8 mouse cellular contexts compared by ENCODE assay signal in the genomic region with DNA sequence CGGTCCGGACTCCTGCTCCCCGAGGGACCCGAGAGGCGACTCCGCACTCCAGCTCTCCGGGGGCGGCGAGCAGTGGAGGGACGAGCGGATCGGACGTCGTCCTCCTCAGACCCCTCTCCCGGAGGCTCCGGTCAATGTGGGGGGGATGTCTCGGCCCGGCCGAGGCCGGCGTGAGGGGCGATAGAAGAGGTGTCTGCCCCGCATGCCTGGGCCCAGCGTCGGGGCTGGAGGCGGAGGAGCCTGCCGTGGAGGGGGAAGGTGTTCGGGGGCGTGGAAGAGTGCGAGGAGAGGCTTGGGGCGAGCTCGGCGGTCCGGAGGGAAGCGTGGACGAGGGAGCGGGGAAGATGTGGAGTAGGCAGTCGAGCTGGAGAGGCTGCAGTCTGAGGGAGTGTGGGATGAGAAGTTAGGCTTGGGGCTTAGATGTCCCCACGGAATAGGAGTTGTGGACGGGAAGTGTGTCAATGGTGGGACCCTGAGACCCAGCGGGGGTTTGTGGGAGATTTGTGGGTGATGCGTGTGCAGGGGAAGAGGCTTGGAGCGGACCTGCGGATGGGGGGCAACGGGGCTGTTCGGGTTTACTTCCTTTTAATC. TPM values are rescaled to one million over a fixed set of nuclear protein-coding genes. Genes with fewer than 3 reads are reported as not detected.
A peak's percentile ranks its signal among the peaks of the same experiment; 100 is the strongest.
DNase-seq lines count a peak whose midpoint lies in the region; ATAC-seq and TF ChIP-seq lines count a peak whose summit lies in the region.

No protein-coding gene starts in this region.

- peak; percentile 62 for DNase-seq in cerebellum, adult 9-10 months
- no peak for DNase-seq in cerebellum, postnatal 10 days
- no peak for DNase-seq in testis, postnatal 14 days (ENCODE audit: low spot score)
- peak; percentile 21 to 62 for DNase-seq in kidney, postnatal 36 days
- DNase-seq in midbrain, embryonic 11.5 days (ENCODE audit: low spot score, missing footprints): no peak
- no peak for DNase-seq in frontal cortex, postnatal 14 days (ENCODE audit: low spot score in 2 of 2)

- peak overlapping the region; percentile 88 for H3K9ac ChIP-seq in midbrain, embryonic 11.5 days (ENCODE audit: low read length)

- TF ChIP-seq POLR2A in testis, adult 2 months (IDR thresholded peaks at IDR 0.05; ENCODE audit: control insufficient read depth, low read depth, low read length): no peak; the same call in 1 of the 2 replicates

- H3K27me3 ChIP-seq in testis, adult 2 months (ENCODE audit: control insufficient read depth, insufficient read depth, low read length): no peaks in the 10 kb centered on the region
- H3K27me3 ChIP-seq in midbrain, embryonic 11.5 days (ENCODE audit: control insufficient read depth, insufficient read depth, low read length): no peaks in the 10 kb centered on the region

- H3K36me3 ChIP-seq in testis, adult 2 months (ENCODE audit: control insufficient read depth, insufficient read depth, low read length): no peaks in the 10 kb centered on the region
- no peaks in the 10 kb centered on the region for H3K36me3 ChIP-seq in midbrain, embryonic 11.5 days (ENCODE audit: control insufficient read depth, insufficient read depth, low read length)

- ATAC-seq in erythroid progenitor cell, adult 5-6 weeks (replicated peaks; ENCODE audit: low FRiP score, poor library complexity, severe bottlenecking): peak; percentile 57
- ATAC-seq in midbrain, embryonic 11.5 days (ENCODE audit: low FRiP score): no peak

- H3K9me3 ChIP-seq in midbrain, embryonic 11.5 days (ENCODE audit: control insufficient read depth, low read length): no peaks in the 10 kb centered on the region

- 0 out of 2 replicates have a peak, but pooled peaks have one; percentile 3 for TF ChIP-seq CTCF in testis, adult 2 months (IDR thresholded peaks at IDR 0.05; ENCODE audit: control insufficient read depth, insufficient read depth, insufficient replicate concordance, low read depth, low read length)

- 0 out of 2 replicates have a peak, but pooled peaks cover 3% of the 10 kb centered on the region for H3K4me1 ChIP-seq in testis, adult 2 months (ENCODE audit: control insufficient read depth, insufficient read depth, low read length)
- peaks cover 7% of the 10 kb centered on the region for H3K4me1 ChIP-seq in midbrain, embryonic 11.5 days (ENCODE audit: control insufficient read depth, insufficient read depth, low read length)

- peak overlapping the region; percentile 94 for H3K27ac ChIP-seq in testis, adult 2 months (ENCODE audit: control insufficient read depth, insufficient read depth, low read depth, low read length)
- peak overlapping the region; percentile 75 for H3K27ac ChIP-seq in midbrain, embryonic 11.5 days (ENCODE audit: low read depth, low read length)

- H3K4me2 ChIP-seq in midbrain, embryonic 11.5 days: peak overlapping the region; percentile 85

- under 1% methylated on average over 46 of the region's 46 CpGs for WGBS in midbrain, embryonic 11.5 days

- H3K4me3 ChIP-seq in testis, adult 2 months (ENCODE audit: control insufficient read depth, low read depth, low read length): peak overlapping the region; percentile 93
- peak overlapping the region; percentile 90 for H3K4me3 ChIP-seq in midbrain, embryonic 11.5 days (ENCODE audit: low read depth, low read length)

RNA-seq across cellular contexts. Expression of gene Upf2, which starts 0.4 kb away (rescaled TPM):
- polyA plus RNA-seq in testis, adult 2 months (2012; rRNA removed): 8.9 and 11.0 TPM in 2 replicates
- total RNA-seq in erythroid progenitor cell, adult 5-6 weeks (2015; ENCODE audit: low replicate concordance): 35.0 and 39.0 TPM in 2 replicates
- total RNA-seq in erythroid progenitor cell, adult 5-6 weeks (2017; ENCODE audit: low replicate concordance): 36.2 and 40.4 TPM in 2 replicates
- 13.2 and 14.0 TPM in 2 replicates for polyA plus RNA-seq in midbrain, embryonic 11.5 days (2014; fragmentation: Nextera tagmentation; extraction: Ambion mirVana)

RNA-seq across cellular contexts. Expression of gene Dhtkd1, which starts 9.1 kb away (rescaled TPM):
- polyA plus RNA-seq in testis, adult 2 months (2012; rRNA removed): 2.6 and 3.4 TPM in 2 replicates
- 0.84 TPM in 1 of 2 replicates, not detected in the other for total RNA-seq in erythroid progenitor cell, adult 5-6 weeks (2015; ENCODE audit: low replicate concordance)
- total RNA-seq in erythroid progenitor cell, adult 5-6 weeks (2017; ENCODE audit: low replicate concordance): 0.26 TPM in 1 of 2 replicates, not detected in the other
- polyA plus RNA-seq in midbrain, embryonic 11.5 days (2014; fragmentation: Nextera tagmentation; extraction: Ambion mirVana): 1.4 and 3.7 TPM in 2 replicates

RNA-seq across cellular contexts. Expression of gene Sec61a2, which starts 56.5 kb away (rescaled TPM):
- polyA plus RNA-seq in testis, adult 2 months (2012; rRNA removed): 73.1 and 94.3 TPM in 2 replicates
- total RNA-seq in erythroid progenitor cell, adult 5-6 weeks (2015; ENCODE audit: low replicate concordance): 15.9 and 31.4 TPM in 2 replicates
- total RNA-seq in erythroid progenitor cell, adult 5-6 weeks (2017; ENCODE audit: low replicate concordance): 19.4 and 21.5 TPM in 2 replicates
- 74.7 and 85.6 TPM in 2 replicates for polyA plus RNA-seq in midbrain, embryonic 11.5 days (2014; fragmentation: Nextera tagmentation; extraction: Ambion mirVana)

Comparison
In these comparisons a context has a peak if more than half of its experiments do, and no peak if none do; other contexts are left out.
1. DNase-seq: peak in cerebellum, adult 9-10 months (single experiment) and kidney, postnatal 36 days (2 of 2); none in cerebellum, postnatal 10 days (0 of 2), testis, postnatal 14 days (single experiment), midbrain, embryonic 11.5 days (single experiment) and frontal cortex, postnatal 14 days (0 of 2).